Mouse (Mus musculus): ENCODE data around the gene Col4a1. TPM values are rescaled to one million over a fixed set of nuclear protein-coding genes. Genes with fewer than 3 reads are reported as not detected.

The Col4a1 gene
- polyA plus RNA-seq, 1 experiment from 2014 or later = 123 TPM

DNA sequence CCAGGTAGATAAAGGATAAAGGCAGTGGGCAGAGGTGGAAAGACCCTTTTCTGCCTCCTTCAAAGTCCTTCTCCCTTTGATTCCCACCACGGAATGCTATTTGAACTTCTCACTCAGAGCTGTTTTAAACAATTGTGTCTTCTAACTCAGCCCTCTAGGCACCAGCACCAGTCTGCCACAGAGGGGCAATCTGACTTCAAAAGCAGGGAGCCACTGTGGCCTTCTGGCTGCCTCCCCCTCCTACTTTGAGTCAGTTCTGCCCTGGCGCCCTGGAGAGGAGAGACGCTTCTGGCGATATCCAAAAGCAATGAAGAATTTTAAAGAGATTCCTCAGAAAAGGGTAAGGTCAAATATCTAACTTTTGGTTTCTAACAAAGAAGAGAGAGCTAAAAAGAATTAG is 82.3 kb downstream of the Col4a1 start:
- H3K36me3 ChIP-seq (ENCODE audit: control insufficient read depth, insufficient read depth, low read length) = no peaks in the 10 kb centered on the region
- DNase-seq = peak; percentile 46
- H3K9ac ChIP-seq (replicated peaks; ENCODE audit: low read length) = no peak overlapping the region
- WGBS = 24% methylated on average over 4 of the region's 4 CpGs
- no peak overlapping the region for H3K27ac ChIP-seq (replicated peaks; ENCODE audit: low read depth, low read length)
- H3K4me3 ChIP-seq (replicated peaks; ENCODE audit: low read depth, low read length) = no peak overlapping the region
- no peaks in the 10 kb centered on the region for H3K9me3 ChIP-seq (ENCODE audit: control insufficient read depth, low read length)
- no peaks in the 10 kb centered on the region for H3K27me3 ChIP-seq (ENCODE audit: control insufficient read depth, insufficient read depth, low read length)
- H3K4me2 ChIP-seq (ENCODE audit: low read length) = no peak overlapping the region
- H3K4me1 ChIP-seq (ENCODE audit: control insufficient read depth, insufficient read depth, low read length) = no peaks in the 10 kb centered on the region
- no peak for ATAC-seq (ENCODE audit: low FRiP score, low TSS enrichment)

DNA sequence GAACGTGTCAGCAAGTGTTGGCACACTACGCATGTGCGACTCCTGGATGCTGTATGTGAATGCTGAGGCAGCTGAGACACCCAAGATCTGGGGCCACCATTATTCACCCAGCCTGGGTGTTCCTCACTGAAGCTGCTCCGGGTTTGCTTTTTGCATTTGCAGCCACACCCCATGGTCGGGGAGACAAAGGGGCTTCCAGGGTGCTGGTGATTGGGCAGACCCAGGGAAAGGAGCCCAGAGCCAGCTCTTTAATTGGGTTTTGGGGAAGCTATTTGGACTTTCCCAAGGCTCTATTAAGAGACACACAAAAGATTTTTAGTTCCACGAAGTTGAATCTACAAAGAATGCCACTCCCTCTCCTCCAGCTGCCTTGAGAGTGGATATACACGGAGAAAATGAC is 85.2 kb downstream of the Col4a1 start:
- no peak overlapping the region for H3K4me2 ChIP-seq (ENCODE audit: low read length)
- DNase-seq = no peak
- 42% methylated on average over 7 of the region's 7 CpGs for WGBS
- no peak overlapping the region for H3K9ac ChIP-seq (replicated peaks; ENCODE audit: low read length)
- no peak for ATAC-seq (ENCODE audit: low FRiP score, low TSS enrichment)
- no peaks in the 10 kb centered on the region for H3K4me1 ChIP-seq (ENCODE audit: control insufficient read depth, insufficient read depth, low read length)
- H3K36me3 ChIP-seq (ENCODE audit: control insufficient read depth, insufficient read depth, low read length) = no peaks in the 10 kb centered on the region
- H3K4me3 ChIP-seq (replicated peaks; ENCODE audit: low read depth, low read length) = no peak overlapping the region
- no peak overlapping the region for H3K27ac ChIP-seq (replicated peaks; ENCODE audit: low read depth, low read length)
- H3K27me3 ChIP-seq (ENCODE audit: control insufficient read depth, insufficient read depth, low read length) = no peaks in the 10 kb centered on the region
- H3K9me3 ChIP-seq (ENCODE audit: control insufficient read depth, low read length) = no peaks in the 10 kb centered on the region

DNA sequence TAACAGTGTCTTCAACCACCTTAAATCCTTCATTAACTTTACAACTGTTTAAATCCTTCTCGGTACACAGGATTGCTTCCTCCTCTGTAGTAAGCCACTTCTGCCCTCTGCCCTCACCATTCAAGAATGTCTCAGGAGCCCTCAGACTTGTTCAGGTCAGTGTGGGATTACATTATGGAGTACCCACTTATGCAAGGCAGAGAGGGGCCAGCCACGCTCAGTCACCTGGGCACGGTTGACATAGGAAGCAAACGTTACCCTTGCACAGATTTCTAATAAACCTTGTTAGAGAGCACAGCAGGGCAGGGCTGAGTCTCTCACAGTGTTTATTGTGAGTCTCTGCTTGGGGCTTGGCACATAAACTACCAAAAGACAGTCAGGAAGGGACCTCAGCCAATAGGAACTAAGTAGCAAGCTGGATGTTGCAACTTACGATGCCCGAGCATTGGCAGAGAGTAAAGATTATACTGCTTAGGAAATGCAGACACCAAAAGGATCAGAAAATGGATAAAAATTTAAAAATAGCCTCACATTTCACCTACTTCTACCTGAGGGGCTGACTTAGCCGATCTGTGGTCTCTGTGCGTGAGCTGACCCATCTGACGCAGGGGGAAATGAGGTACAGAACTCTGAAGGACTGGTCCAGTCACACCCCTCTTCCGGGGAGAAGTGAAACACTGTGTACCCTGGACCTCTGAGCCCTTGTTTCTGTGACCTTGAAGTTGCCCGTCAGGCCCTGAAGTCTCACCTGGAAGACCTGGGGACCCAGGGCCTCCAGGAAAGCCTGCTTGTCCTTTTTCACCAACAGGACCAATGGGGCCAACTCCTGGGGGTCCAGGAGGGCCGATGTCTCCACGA is 86.8 kb downstream of the Col4a1 start:
- no peaks in the 10 kb centered on the region for H3K27me3 ChIP-seq (ENCODE audit: control insufficient read depth, insufficient read depth, low read length)
- WGBS = 87% methylated on average over 13 of the region's 13 CpGs
- DNase-seq = no peak
- H3K4me2 ChIP-seq (ENCODE audit: low read length) = no peak overlapping the region
- no peaks in the 10 kb centered on the region for H3K4me1 ChIP-seq (ENCODE audit: control insufficient read depth, insufficient read depth, low read length)
- H3K36me3 ChIP-seq (ENCODE audit: control insufficient read depth, insufficient read depth, low read length) = no peaks in the 10 kb centered on the region
- no peaks in the 10 kb centered on the region for H3K9me3 ChIP-seq (ENCODE audit: control insufficient read depth, low read length)
- H3K27ac ChIP-seq (replicated peaks; ENCODE audit: low read depth, low read length) = no peak overlapping the region
- H3K4me3 ChIP-seq (replicated peaks; ENCODE audit: low read depth, low read length) = no peak overlapping the region
- no peak for ATAC-seq (ENCODE audit: low FRiP score, low TSS enrichment)
- H3K9ac ChIP-seq (replicated peaks; ENCODE audit: low read length) = no peak overlapping the region

DNA sequence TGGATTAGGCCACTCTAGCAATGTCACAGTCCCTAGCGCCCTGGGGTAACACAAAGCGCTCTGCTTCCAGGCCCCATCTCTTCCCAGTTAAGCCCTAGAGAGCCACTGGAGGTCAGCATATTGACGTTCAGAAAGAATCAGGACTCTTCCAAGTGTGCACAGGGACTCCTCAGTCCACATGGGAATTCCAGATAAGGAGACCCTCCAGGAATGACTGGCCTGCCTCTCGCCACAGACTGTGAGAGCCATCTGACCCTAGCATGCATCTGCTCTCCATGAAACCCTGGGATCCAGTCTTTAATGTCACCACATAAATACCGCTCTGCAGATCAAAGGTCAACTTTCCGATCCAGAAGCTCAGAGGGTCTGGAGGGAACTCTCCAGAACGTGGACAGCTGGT is 88.4 kb downstream of the Col4a1 start:
- Histone ChIP-seq H3K4me1 (ENCODE audit: control insufficient read depth, insufficient read depth, low read length) (no peaks in the 10 kb centered on the region), H3K9me3 (ENCODE audit: control insufficient read depth, low read length) (no peaks in the 10 kb centered on the region), H3K27ac (replicated peaks; ENCODE audit: low read depth, low read length) (no peak overlapping the region), H3K4me2 (ENCODE audit: low read length) (no peak overlapping the region), H3K9ac (replicated peaks; ENCODE audit: low read length) (no peak overlapping the region), H3K4me3 (replicated peaks; ENCODE audit: low read depth, low read length) (no peak overlapping the region), H3K27me3 (ENCODE audit: control insufficient read depth, insufficient read depth, low read length) (no peaks in the 10 kb centered on the region), H3K36me3 (ENCODE audit: control insufficient read depth, insufficient read depth, low read length) (no peaks in the 10 kb centered on the region)
- DNase-seq = no peak
- no peak for ATAC-seq (ENCODE audit: low FRiP score, low TSS enrichment)
- WGBS = 75% methylated on average over 7 of the region's 7 CpGs

DNA sequence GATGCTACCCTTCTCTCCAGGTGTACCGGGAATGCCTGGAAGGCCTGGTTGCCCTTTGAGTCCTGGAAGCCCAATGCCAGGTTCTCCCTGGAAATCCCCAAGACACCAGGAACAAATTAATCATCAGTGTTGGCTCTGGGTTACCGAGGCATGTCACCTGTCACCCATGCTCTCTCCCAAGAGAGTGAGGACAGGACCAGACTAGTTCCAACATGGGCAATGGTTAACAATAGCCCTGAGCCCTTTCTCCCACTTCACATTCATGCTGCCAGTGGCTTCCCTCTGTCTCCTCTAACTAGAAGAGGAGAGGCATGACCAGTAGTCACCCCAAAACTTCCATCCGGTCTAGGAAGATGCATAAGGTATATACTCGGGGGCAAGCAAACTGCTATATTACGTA is 91.3 kb downstream of the Col4a1 start:
- 94% methylated on average over 5 of the region's 5 CpGs for WGBS

DNA sequence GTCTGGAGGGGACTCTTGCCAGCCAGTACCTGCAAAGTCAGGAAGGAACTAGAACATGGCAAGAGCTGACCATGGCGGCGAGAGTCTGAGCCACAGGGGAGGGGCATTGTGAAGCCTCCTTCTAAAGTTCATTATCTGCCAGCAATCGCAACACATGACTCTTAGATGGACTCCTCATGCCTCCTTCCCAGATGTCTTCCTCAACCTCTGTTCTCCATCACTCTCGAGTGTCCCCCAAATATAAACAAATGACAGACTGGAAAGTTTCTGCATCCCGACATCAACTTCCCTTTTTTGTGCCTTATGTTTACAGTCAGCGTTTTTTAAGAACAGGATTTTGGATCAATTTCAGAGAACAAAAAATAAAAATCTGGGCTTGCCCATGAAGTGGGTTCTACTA is 93.3 kb downstream of the Col4a1 start:
- Histone ChIP-seq H3K9ac (replicated peaks; ENCODE audit: low read length) (no peak overlapping the region), H3K36me3 (ENCODE audit: control insufficient read depth, insufficient read depth, low read length) (no peaks in the 10 kb centered on the region), H3K27ac (replicated peaks; ENCODE audit: low read depth, low read length) (no peak overlapping the region), H3K9me3 (ENCODE audit: control insufficient read depth, low read length) (no peaks in the 10 kb centered on the region), H3K27me3 (ENCODE audit: control insufficient read depth, insufficient read depth, low read length) (no peaks in the 10 kb centered on the region), H3K4me2 (ENCODE audit: low read length) (no peak overlapping the region), H3K4me3 (replicated peaks; ENCODE audit: low read depth, low read length) (no peak overlapping the region), H3K4me1 (ENCODE audit: control insufficient read depth, insufficient read depth, low read length) (no peaks in the 10 kb centered on the region)
- ATAC-seq (ENCODE audit: low FRiP score, low TSS enrichment) (no peak), DNase-seq (no peak)
- 92% methylated on average over 6 of the region's 6 CpGs for WGBS

More for the DNA sequence above, 91.3 kb downstream of the Col4a1 start:
- H3K27me3 ChIP-seq (ENCODE audit: control insufficient read depth, insufficient read depth, low read length) = no peaks in the 10 kb centered on the region
- no peak overlapping the region for H3K4me2 ChIP-seq (ENCODE audit: low read length)
- H3K36me3 ChIP-seq (ENCODE audit: control insufficient read depth, insufficient read depth, low read length) = no peaks in the 10 kb centered on the region
- no peaks in the 10 kb centered on the region for H3K9me3 ChIP-seq (ENCODE audit: control insufficient read depth, low read length)
- H3K4me1 ChIP-seq (ENCODE audit: control insufficient read depth, insufficient read depth, low read length) = no peaks in the 10 kb centered on the region
- H3K4me3 ChIP-seq (replicated peaks; ENCODE audit: low read depth, low read length) = no peak overlapping the region
- ATAC-seq (ENCODE audit: low FRiP score, low TSS enrichment) (no peak), DNase-seq (no peak)
- H3K27ac ChIP-seq (replicated peaks; ENCODE audit: low read depth, low read length) = no peak overlapping the region
- no peak overlapping the region for H3K9ac ChIP-seq (replicated peaks; ENCODE audit: low read length)

DNA sequence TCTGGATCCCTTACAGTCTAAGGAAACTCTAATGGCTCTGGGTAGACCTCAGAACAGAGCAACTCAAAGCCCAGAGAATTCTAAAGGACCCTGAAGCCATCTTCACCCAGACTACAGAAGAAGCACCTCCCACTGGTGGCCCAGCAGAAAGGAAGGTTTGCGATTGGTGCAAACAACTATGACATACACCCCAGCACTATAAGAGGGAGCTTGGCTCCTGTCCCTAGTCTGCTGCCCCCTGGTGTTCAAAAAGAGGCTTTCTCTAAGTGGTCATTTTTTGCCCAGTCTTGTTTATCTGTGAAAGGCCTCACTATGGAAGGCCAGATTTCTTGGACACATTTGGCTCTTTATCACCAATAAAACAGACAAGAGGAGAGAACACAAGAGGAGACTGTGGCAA is 97.4 kb downstream of the Col4a1 start:
- no peaks in the 10 kb centered on the region for H3K9me3 ChIP-seq (ENCODE audit: control insufficient read depth, low read length)
- DNase-seq (peak; percentile 84), ATAC-seq (ENCODE audit: low FRiP score, low TSS enrichment) (peak; percentile 76; the same call in 1 of the 2 replicates)
- no peak overlapping the region for H3K4me3 ChIP-seq (replicated peaks; ENCODE audit: low read depth, low read length)
- no peak overlapping the region for H3K27ac ChIP-seq (replicated peaks; ENCODE audit: low read depth, low read length)
- no peaks in the 10 kb centered on the region for H3K36me3 ChIP-seq (ENCODE audit: control insufficient read depth, insufficient read depth, low read length)
- no peaks in the 10 kb centered on the region for H3K4me1 ChIP-seq (ENCODE audit: control insufficient read depth, insufficient read depth, low read length)
- no peak overlapping the region for H3K9ac ChIP-seq (replicated peaks; ENCODE audit: low read length)
- 30% methylated on average over 1 of the region's 1 CpGs for WGBS
- no peak overlapping the region for H3K4me2 ChIP-seq (ENCODE audit: low read length)
- H3K27me3 ChIP-seq (ENCODE audit: control insufficient read depth, insufficient read depth, low read length) = no peaks in the 10 kb centered on the region

DNA sequence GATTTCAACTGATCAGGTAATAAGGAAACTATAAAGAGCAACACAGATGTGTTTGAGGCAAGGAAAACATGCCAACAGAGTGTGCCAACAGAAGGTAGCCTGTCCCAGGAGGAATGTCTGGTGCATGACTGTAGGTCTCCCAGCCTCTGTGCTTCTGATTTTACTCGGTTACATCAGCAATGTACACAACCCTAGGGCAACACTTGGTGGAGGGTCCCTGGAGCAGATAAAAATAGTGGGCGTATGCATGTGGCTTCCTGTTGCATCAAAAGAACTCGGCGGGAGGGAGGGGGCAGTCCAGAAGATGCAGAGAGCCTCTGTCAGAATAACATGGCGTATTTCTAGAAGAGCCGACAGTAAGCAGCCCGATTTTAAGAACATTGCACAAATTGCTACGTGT is 106.1 kb downstream of the Col4a1 start:
- no peak overlapping the region for H3K4me2 ChIP-seq (ENCODE audit: low read length)
- DNase-seq (no peak), ATAC-seq (ENCODE audit: low FRiP score, low TSS enrichment) (no peak)
- no peaks in the 10 kb centered on the region for H3K9me3 ChIP-seq (ENCODE audit: control insufficient read depth, low read length)
- WGBS = 77% methylated on average over 8 of the region's 8 CpGs
- H3K4me3 ChIP-seq (replicated peaks; ENCODE audit: low read depth, low read length) = no peak overlapping the region
- H3K36me3 ChIP-seq (ENCODE audit: control insufficient read depth, insufficient read depth, low read length) = no peaks in the 10 kb centered on the region
- no peak overlapping the region for H3K9ac ChIP-seq (replicated peaks; ENCODE audit: low read length)
- H3K27me3 ChIP-seq (ENCODE audit: control insufficient read depth, insufficient read depth, low read length) = no peaks in the 10 kb centered on the region
- no peaks in the 10 kb centered on the region for H3K4me1 ChIP-seq (ENCODE audit: control insufficient read depth, insufficient read depth, low read length)
- H3K27ac ChIP-seq (replicated peaks; ENCODE audit: low read depth, low read length) = no peak overlapping the region

DNA sequence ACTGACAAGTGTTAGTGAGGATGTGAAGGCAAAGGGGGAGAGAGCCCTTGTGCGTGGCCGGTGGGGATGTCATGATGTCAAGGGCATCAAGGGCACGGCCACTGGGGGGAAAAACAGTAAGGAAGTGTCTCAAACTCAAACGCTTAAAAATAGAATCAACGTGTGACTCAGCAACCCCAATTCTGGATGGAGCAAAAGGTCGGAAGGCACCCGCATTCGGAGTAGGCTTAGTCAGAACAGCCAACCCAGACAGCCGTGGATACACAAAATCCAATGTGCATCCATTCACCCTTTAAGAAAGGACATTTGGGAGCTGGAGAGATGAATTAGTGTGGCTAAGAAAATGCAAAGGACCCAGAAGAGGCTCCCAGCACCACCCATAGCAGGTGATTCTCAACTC is 107.1 kb downstream of the Col4a1 start:
- no peaks in the 10 kb centered on the region for H3K36me3 ChIP-seq (ENCODE audit: control insufficient read depth, insufficient read depth, low read length)
- H3K27ac ChIP-seq (replicated peaks; ENCODE audit: low read depth, low read length) = no peak overlapping the region
- no peak overlapping the region for H3K9ac ChIP-seq (replicated peaks; ENCODE audit: low read length)
- no peaks in the 10 kb centered on the region for H3K4me1 ChIP-seq (ENCODE audit: control insufficient read depth, insufficient read depth, low read length)
- no peaks in the 10 kb centered on the region for H3K9me3 ChIP-seq (ENCODE audit: control insufficient read depth, low read length)
- no peak overlapping the region for H3K4me2 ChIP-seq (ENCODE audit: low read length)
- DNase-seq (no peak), ATAC-seq (ENCODE audit: low FRiP score, low TSS enrichment) (no peak)
- no peaks in the 10 kb centered on the region for H3K27me3 ChIP-seq (ENCODE audit: control insufficient read depth, insufficient read depth, low read length)
- H3K4me3 ChIP-seq (replicated peaks; ENCODE audit: low read depth, low read length) = no peak overlapping the region
- 91% methylated on average over 9 of the region's 9 CpGs for WGBS
